Mouse (Mus musculus) embryo, embryonic 11.5 days (tissue): ENCODE data around the gene Slc18a3.

Experiments
- DNase-seq: peaks from one replicate; pipeline ENCODE4 v3.0.0-alpha.2; 2012; ENCODE audit warnings: low read depth, low spot score

Slc18a3 gene

DNA sequence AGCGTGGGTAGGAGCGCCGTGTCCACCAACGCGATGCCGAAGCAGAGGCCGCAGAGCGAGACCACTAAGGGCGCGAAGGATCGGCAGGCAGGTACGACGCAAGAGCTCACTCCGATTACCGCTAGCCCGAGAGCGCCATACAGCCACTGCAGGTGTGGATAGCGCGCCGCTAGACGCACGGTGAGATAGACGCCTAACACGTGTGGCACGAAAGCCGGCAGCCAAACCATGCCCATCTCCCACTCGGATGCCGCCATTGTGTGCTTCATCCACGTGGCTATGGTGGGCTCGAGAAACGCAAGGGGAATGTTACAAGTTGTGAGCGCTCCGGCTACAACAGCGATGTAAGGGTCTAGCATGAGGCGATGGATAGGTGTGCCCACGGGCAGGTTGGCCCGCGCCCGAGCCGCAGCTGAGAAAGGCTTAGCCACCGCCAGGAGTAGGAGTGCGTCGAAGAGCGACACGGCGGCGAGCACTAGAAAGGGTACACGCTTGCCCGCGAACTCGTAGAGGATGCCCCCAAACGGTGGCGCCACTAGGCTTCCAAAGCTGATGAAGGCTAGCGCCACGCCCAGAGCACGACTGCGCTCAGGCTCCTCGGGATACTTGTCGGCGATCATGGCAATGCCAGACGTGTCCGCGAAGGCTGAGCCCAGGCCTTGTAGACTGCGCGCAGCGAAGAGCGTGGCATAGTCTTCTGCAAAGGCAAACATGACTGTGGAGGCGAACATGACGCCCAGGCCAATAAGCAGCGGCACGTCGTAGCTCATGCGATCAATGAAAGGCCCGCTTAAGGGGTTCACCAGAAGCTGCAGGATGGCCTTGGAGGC, 1.2 kb downstream of the Slc18a3 start:
- no peak for DNase-seq

GRCm38 (mm10) chr14:32452552-32452951, 12.1 kb downstream of the Slc18a3 start:
- no peak for DNase-seq

DNA sequence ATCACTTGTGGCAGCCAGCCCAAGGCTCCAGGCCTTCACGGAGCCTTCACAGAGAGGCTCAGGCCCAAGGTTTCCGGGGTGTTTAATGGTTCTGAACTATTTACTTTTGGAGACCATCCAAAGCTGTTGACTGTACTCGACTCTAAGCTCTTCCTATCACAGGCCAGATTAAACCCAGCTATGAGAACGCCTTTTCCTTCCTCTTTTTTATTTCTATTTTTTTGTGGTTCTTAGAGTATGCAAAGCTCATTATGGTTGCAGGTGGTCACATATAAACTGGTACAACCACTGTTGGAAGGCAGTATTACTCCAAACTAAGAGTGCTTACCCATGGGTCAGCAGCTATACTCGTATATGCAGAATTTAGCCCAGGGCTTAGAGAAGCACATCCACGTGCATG, 17.7 kb downstream of the Slc18a3 start:
- DNase-seq, result no peak

- no peak for DNase-seq
Observed at GRCm38 (mm10) chr14:32443446-32443845, 21.2 kb downstream of the Slc18a3 start.

DNA sequence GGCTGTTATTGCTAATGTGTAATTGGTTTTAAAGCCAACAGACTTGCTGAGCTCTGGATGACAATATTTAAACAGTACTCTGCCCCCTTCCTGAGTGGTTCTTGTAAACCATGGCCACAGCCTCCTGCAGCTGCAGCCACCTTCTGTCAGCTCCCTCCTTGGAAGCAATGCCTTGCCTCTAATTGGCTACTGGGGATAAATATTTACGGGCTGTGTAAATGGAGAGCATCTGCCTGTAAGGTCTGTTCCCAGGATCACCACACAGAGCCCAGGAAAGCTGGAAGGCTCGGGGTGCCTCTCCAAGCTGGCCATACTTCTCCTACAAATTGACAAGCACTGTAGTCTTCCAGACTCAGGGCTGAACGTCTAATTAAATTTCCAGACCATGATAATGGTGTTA, 24.9 kb downstream of the Slc18a3 start:
- DNase-seq, result no peak

DNA sequence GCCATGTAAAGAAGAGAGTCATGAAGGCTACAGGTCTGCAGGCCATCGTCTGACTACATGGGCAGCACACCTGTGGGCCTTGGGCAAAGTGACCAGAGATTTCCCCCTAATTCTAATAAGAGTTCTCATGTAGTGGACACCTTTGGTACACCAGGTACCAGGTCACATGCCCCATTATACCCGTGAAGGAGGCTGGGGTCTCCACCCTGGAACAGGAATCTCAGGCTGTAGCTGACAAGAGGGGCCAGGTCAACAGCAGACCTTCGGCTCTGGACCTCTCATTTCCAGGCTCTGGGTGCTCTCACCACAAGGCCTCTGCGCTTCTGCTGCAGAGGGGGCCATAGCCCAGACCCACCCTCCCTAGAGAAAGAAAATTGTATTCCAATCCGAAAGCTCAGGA, 25.3 kb downstream of the Slc18a3 start:
- no peak for DNase-seq

- DNase-seq, result no peak
Observed at GRCm38 (mm10) chr14:32437352-32437793, 27.3 kb downstream of the Slc18a3 start.

DNA sequence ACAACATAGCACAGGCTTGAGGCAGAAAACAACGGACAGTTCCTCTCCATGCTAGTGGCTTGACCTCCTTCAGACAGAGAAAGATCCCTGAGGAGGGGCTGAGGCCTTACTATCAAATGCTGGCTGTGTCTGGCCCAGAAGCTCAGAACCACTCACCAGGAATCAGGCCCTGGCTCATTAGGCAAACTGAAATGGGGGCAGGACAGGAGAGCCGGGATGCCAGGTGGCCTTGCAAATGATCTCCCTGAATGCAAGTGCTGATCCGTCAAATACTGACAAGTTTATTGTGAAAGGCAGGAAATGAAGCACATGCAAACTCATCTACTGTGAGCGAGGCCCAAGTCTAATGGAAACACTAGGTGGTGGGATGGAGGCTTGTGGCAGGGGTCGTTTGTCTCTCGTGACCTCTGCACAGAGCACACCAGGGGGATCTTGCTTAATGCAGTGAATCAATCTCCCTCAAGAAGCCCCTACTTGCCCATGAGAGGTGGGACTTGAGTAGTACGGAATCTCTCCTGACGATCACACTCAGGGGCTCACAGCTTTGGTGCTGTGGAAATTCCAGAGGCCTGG, 35.5 kb downstream of the Slc18a3 start:
- DNase-seq, result no peak

DNA sequence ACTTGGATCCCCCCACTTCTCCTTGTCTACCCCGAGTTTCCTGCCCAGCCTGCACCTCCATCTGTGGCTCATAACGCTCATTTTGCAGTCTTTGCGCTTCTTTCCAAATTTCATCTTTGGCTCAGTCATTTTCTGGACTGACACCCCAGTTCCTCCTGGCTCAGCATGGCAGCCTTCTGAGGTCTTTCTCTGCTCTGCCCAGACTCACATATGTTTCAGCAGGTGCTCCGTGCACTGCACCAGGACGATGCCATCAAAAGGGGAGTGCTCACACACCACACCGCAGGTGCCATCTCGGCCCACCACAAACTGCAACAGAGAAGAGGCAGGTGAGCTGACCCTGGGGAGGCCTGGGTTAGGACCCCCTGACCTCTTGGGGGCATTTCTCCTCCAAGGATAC, 40.7 kb downstream of the Slc18a3 start:
- no peak for DNase-seq

DNA sequence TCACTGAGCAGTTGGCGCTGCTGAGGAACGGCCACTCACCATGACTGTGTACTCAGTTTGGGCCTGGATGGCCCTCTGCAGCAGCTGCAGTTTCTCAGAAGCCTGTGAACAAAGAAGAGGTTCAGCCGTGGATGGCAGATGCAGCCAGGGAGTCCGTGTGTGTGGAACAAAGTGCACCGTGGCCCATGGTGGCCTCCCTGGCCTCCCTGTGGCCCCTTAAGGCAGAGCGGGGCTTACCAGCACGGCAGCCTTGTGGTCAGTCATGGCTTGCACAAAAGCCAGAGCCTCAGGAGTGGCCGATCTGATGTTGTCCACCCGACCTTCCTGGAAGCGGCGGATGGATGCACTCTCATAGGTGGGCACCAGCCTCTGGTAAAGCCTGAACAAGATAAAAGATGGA, 45.9 kb downstream of the Slc18a3 start:
- no peak for DNase-seq
